In genomic region chr6:3850146-3850545, GRCm38 (mm10) we compare ENCODE assay signal across 26 mouse cellular contexts.
DNase-seq lines count a peak whose midpoint lies in the region; ATAC-seq and TF ChIP-seq lines count a peak whose summit lies in the region.
"Had no signal": no experiment of that assay in that cellular context is flagged by ENCODE, and none has a peak within 500 bp of the region (broad histone marks: within the 10 kb centered on the region; RNA-seq: fewer than 3 reads in every experiment).

No protein-coding gene starts in this region.

- no peaks in the 10 kb centered on the region for H3K79me2 ChIP-seq in CH12.LX (replicated peaks; ENCODE audit: control insufficient read depth, extremely low read depth, insufficient read depth, poor library complexity, severe bottlenecking)

- ATAC-seq in megakaryocyte progenitor cell, adult 5-6 weeks (replicated peaks; ENCODE audit: poor library complexity): peak; percentile 76
- ATAC-seq in frontal cortex, adult (ENCODE audit: low TSS enrichment): no peak
- ATAC-seq: forebrain, embryonic 13.5 days; forebrain, embryonic 16.5 days; hindbrain, embryonic 16.5 days; intestine, embryonic 15.5 days had no signal

- H3K27me3 ChIP-seq in CH12.LX (replicated peaks): no peaks in the 10 kb centered on the region
- H3K27me3 ChIP-seq: embryonic facial prominence, embryonic 13.5 days; forebrain, embryonic 13.5 days; heart, embryonic 12.5 days; heart, embryonic 15.5 days; hindbrain, embryonic 13.5 days; intestine, embryonic 15.5 days had no signal

- no peak for TF ChIP-seq POLR2A in CH12.LX (IDR thresholded peaks at IDR 0.05; ENCODE audit: low read depth, low read length)

- no peak for TF ChIP-seq RAD21 in CH12.LX (IDR thresholded peaks at IDR 0.05; ENCODE audit: low read depth, low read length)

- no peak for TF ChIP-seq CTCF in CH12.LX (conservative IDR thresholded peaks at IDR 0.05 in 1 of 2, IDR thresholded peaks at IDR 0.05 in 1 of 2; ENCODE audit: low read depth in 2 of 2, low read length in 2 of 2)

- dilution Hi-C loops in CH12.LX (cut with MboI; ENCODE audit: extremely low pct_ligation_motif_present, extremely low pct_unique_long_range_greater_than_20kb, low sequenced_read_pairs): no loop called here

- no peak overlapping the region for H3K9ac ChIP-seq in CH12.LX (ENCODE audit: insufficient read depth, low read depth)
- H3K9ac ChIP-seq: embryonic facial prominence, embryonic 13.5 days; forebrain, embryonic 13.5 days; heart, embryonic 12.5 days; heart, embryonic 15.5 days; hindbrain, embryonic 13.5 days; intestine, embryonic 15.5 days had no signal

- peak; percentile 22 for DNase-seq in 3T3-L1 (ENCODE audit: low read depth, low spot score)
- no peak for DNase-seq in CH12.LX (ENCODE audit: extremely low read depth)
- DNase-seq in brain, adult 2 months (ENCODE audit: low read depth, low spot score): peak; percentile 3
- DNase-seq in urinary bladder, postnatal 36 days (ENCODE audit: low spot score in 2 of 2): no peak
- DNase-seq in cerebellum, postnatal 25 days: no peak
- DNase-seq: adrenal gland, postnatal 14 days; cerebellum, adult 11-12 months; cerebellum, adult 8-10 months; gastrocnemius, postnatal 25 days; heart, adult 18-20 months; heart, postnatal 10 days; heart, postnatal 4 days; kidney, adult 11 months; kidney, adult 8-10 months had no signal

- in situ Hi-C loops in CH12.LX (cut with MboI; ENCODE audit: low pct_ligation_motif_present, low pct_unique_long_range_greater_than_20kb, low sequenced_read_pairs): no loop called here

- no peak overlapping the region for H3K27ac ChIP-seq in CH12.LX (ENCODE audit: insufficient read depth, low read depth)
- H3K27ac ChIP-seq: embryonic facial prominence, embryonic 13.5 days; forebrain, embryonic 10.5 days; forebrain, embryonic 13.5 days; heart, embryonic 15.5 days; hindbrain, embryonic 13.5 days; intestine, embryonic 15.5 days had no signal

- no peaks in the 10 kb centered on the region for H3K4me1 ChIP-seq in CH12.LX (ENCODE audit: control insufficient read depth in 1 of 2, insufficient read depth in 2 of 2)
- H3K4me1 ChIP-seq: embryonic facial prominence, embryonic 13.5 days; forebrain, embryonic 10.5 days; forebrain, embryonic 13.5 days; heart, embryonic 12.5 days; heart, embryonic 15.5 days; hindbrain, embryonic 13.5 days; intestine, embryonic 15.5 days had no signal

- H3K4me3 ChIP-seq in CH12.LX (replicated peaks in 1 of 3; ENCODE audit: low read depth in 2 of 3, low read length in 2 of 3, poor library complexity in 1 of 3): no peak overlapping the region
- H3K4me3 ChIP-seq: embryonic facial prominence, embryonic 13.5 days; forebrain, embryonic 10.5 days; forebrain, embryonic 13.5 days; heart, embryonic 12.5 days; heart, embryonic 15.5 days; hindbrain, embryonic 13.5 days; intestine, embryonic 15.5 days had no signal

- H3K4me2 ChIP-seq in CH12.LX (ENCODE audit: insufficient read depth, low read depth, poor library complexity, severe bottlenecking): no peak overlapping the region
- H3K4me2 ChIP-seq: embryonic facial prominence, embryonic 13.5 days; forebrain, embryonic 13.5 days; heart, embryonic 12.5 days; heart, embryonic 15.5 days; hindbrain, embryonic 13.5 days; intestine, embryonic 15.5 days had no signal

- H3K9me3 ChIP-seq in CH12.LX (replicated peaks; ENCODE audit: low read length): no peaks in the 10 kb centered on the region
- H3K9me3 ChIP-seq: embryonic facial prominence, embryonic 13.5 days; forebrain, embryonic 13.5 days; heart, embryonic 15.5 days; hindbrain, embryonic 13.5 days; intestine, embryonic 15.5 days had no signal

- no peak for TF ChIP-seq EP300 in CH12.LX (IDR thresholded peaks at IDR 0.05; ENCODE audit: low read length)

- H3K36me3 ChIP-seq in CH12.LX (replicated peaks in 1 of 2; ENCODE audit: control insufficient read depth in 1 of 2, insufficient read depth in 1 of 2, low read length in 1 of 2): no peaks in the 10 kb centered on the region
- H3K36me3 ChIP-seq: embryonic facial prominence, embryonic 13.5 days; forebrain, embryonic 10.5 days; G1E; heart, embryonic 12.5 days; heart, embryonic 15.5 days; hindbrain, embryonic 13.5 days; intestine, embryonic 15.5 days had no signal

TF ChIP-seq in CH12.LX, 34 proteins besides CTCF, POLR2A, EP300 and RAD21:
- TF ChIP-seq BHLHE40 (IDR thresholded peaks at IDR 0.05; ENCODE audit: low read depth, low read length) (peak; percentile 61), UBTF (IDR thresholded peaks at IDR 0.05; ENCODE audit: low read depth, low read length) (no peak)

Comparison
In these comparisons a context has a peak if more than half of its experiments do, and no peak if none do; other contexts are left out.
1. DNase-seq: peak in 3T3-L1 (single experiment) and brain, adult 2 months (single experiment); none in CH12.LX (single experiment), urinary bladder, postnatal 36 days (0 of 2) and cerebellum, postnatal 25 days (0 of 2).